ENCODE assay signal across 26 mouse cellular contexts in the genomic region with DNA sequence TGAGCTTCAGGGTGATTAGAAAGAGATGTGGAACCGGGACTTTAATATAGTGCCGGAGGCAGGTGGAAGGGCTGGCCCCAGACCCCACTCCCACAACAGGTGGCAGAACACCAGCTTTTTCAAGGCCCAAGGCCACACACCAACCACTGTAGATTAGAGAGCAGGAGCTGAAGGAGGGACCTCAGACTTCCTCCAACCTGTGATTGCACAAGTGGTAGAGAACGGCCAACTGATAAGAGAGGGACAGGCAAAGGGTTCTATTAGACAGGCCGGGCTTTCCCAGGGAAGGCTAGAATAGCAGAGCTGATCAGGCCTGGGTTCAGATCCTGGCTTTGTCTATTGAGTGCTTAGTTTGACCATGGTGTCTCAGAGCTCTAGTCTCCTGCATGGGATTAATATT. TPM values are rescaled to one million over a fixed set of nuclear protein-coding genes. Genes with fewer than 3 reads are reported as not detected.
DNase-seq lines count a peak whose midpoint lies in the region; ATAC-seq and TF ChIP-seq lines count a peak whose summit lies in the region.
"Had no signal": no experiment of that assay in that cellular context is flagged by ENCODE, and none has a peak within 500 bp of the region (broad histone marks: within the 10 kb centered on the region; RNA-seq: fewer than 3 reads in every experiment).

Gene Cela3b, minus strand, starts transcription at position 39 of the 400 bp plus-strand sequence.

- no peak within 1 kb of the TSS for H3K9ac ChIP-seq in MEL (ENCODE audit: control insufficient read depth, low read depth, low read length, poor library complexity, severe bottlenecking)
- no peak within 1 kb of the TSS for H3K9ac ChIP-seq in intestine, postnatal 0 days (ENCODE audit: low read depth, low read length)
- H3K9ac ChIP-seq in stomach, embryonic 16.5 days (ENCODE audit: low read length), result no peak within 1 kb of the TSS
- H3K9ac ChIP-seq: forebrain, embryonic 15.5 days; heart, embryonic 15.5 days; hindbrain, embryonic 15.5 days; kidney, embryonic 15.5 days; limb, embryonic 12.5 days; liver, embryonic 15.5 days; midbrain, embryonic 13.5 days had no signal

- H3K4me3 ChIP-seq in MEL (ENCODE audit: control insufficient read depth in 1 of 2, insufficient read depth in 1 of 2, low read depth in 2 of 2, low read length in 2 of 2), result no peak within 1 kb of the TSS
- no peak within 1 kb of the TSS for H3K4me3 ChIP-seq in intestine, postnatal 0 days (ENCODE audit: low read depth, low read length)
- no peak within 1 kb of the TSS for H3K4me3 ChIP-seq in stomach, embryonic 16.5 days (replicated peaks; ENCODE audit: low read length)
- H3K4me3 ChIP-seq: forebrain, embryonic 15.5 days; heart, embryonic 15.5 days; hindbrain, embryonic 15.5 days; kidney, embryonic 15.5 days; limb, embryonic 12.5 days; liver, embryonic 15.5 days; midbrain, embryonic 13.5 days had no signal

- 39% methylated on average over 4 of the region's 4 CpGs for WGBS in intestine, postnatal 0 days
- 75% methylated on average over 4 of the region's 4 CpGs for WGBS in stomach, embryonic 16.5 days

- peak in 1 of 2 experiments; percentile 52; a peak in 3 of 4 replicates for TF ChIP-seq EP300 in MEL (IDR thresholded peaks at IDR 0.05; ENCODE audit: low read depth in 1 of 2, low read length in 2 of 2)

- TF ChIP-seq POLR2A in MEL (IDR thresholded peaks at IDR 0.05; ENCODE audit: control insufficient read depth in 1 of 2, insufficient read depth in 1 of 2, low read depth in 1 of 2, low read length in 2 of 2, poor library complexity in 1 of 2), result no peak

- no peaks in the 10 kb centered on the region for H3K27me3 ChIP-seq in MEL (ENCODE audit: control insufficient read depth in 1 of 2, insufficient read depth in 2 of 2, low read length in 2 of 2)
- no peaks in the 10 kb centered on the region for H3K27me3 ChIP-seq in intestine, postnatal 0 days (replicated peaks; ENCODE audit: control insufficient read depth, insufficient read depth, low read length)
- H3K27me3 ChIP-seq in stomach, embryonic 16.5 days (ENCODE audit: control insufficient read depth, insufficient read depth, low read length), result no peaks in the 10 kb centered on the region
- H3K27me3 ChIP-seq: forebrain, embryonic 15.5 days; heart, embryonic 15.5 days; hindbrain, embryonic 15.5 days; kidney, embryonic 15.5 days; limb, embryonic 12.5 days; liver, embryonic 15.5 days; midbrain, embryonic 13.5 days had no signal

- no peaks in the 10 kb centered on the region for H3K36me3 ChIP-seq in MEL (ENCODE audit: control insufficient read depth in 1 of 2, insufficient read depth in 2 of 2, low read length in 2 of 2)
- H3K36me3 ChIP-seq in intestine, postnatal 0 days (ENCODE audit: control insufficient read depth, insufficient read depth), result no peaks in the 10 kb centered on the region
- H3K36me3 ChIP-seq in stomach, embryonic 16.5 days (ENCODE audit: control insufficient read depth, insufficient read depth, low read length), result no peaks in the 10 kb centered on the region
- H3K36me3 ChIP-seq: forebrain, embryonic 15.5 days; heart, embryonic 15.5 days; hindbrain, embryonic 15.5 days; kidney, embryonic 15.5 days; limb, embryonic 12.5 days; liver, embryonic 15.5 days; midbrain, embryonic 13.5 days had no signal

- H3K9me3 ChIP-seq in MEL (replicated peaks; ENCODE audit: insufficient read depth, low read length), result no peaks in the 10 kb centered on the region
- no peaks in the 10 kb centered on the region for H3K9me3 ChIP-seq in intestine, postnatal 0 days (ENCODE audit: control insufficient read depth)
- H3K9me3 ChIP-seq in stomach, embryonic 16.5 days (replicated peaks; ENCODE audit: control insufficient read depth, low read length), result no peaks in the 10 kb centered on the region
- H3K9me3 ChIP-seq: forebrain, embryonic 15.5 days; heart, embryonic 15.5 days; hindbrain, embryonic 15.5 days; kidney, embryonic 15.5 days; limb, embryonic 12.5 days; liver, embryonic 15.5 days; midbrain, embryonic 13.5 days had no signal

- H3K27ac ChIP-seq in MEL (ENCODE audit: control insufficient read depth, low read depth, low read length), result no peak within 1 kb of the TSS
- no peak within 1 kb of the TSS for H3K27ac ChIP-seq in intestine, postnatal 0 days (ENCODE audit: low read depth, low read length)
- no peak within 1 kb of the TSS for H3K27ac ChIP-seq in stomach, embryonic 16.5 days (ENCODE audit: low read length)
- H3K27ac ChIP-seq: forebrain, embryonic 15.5 days; heart, embryonic 15.5 days; hindbrain, embryonic 15.5 days; kidney, embryonic 15.5 days; limb, embryonic 12.5 days; liver, embryonic 15.5 days; midbrain, embryonic 13.5 days had no signal

- no peak within 1 kb of the TSS for H3K4me2 ChIP-seq in intestine, postnatal 0 days (replicated peaks; ENCODE audit: low read depth)
- H3K4me2 ChIP-seq in stomach, embryonic 16.5 days (ENCODE audit: low read depth, low read length), result no peak within 1 kb of the TSS
- H3K4me2 ChIP-seq: forebrain, embryonic 15.5 days; heart, embryonic 15.5 days; hindbrain, embryonic 15.5 days; kidney, embryonic 15.5 days; limb, embryonic 12.5 days; liver, embryonic 15.5 days; midbrain, embryonic 13.5 days had no signal

- no peaks in the 10 kb centered on the region for H3K4me1 ChIP-seq in MEL (ENCODE audit: control insufficient read depth in 1 of 2, insufficient read depth in 2 of 2, low read length in 2 of 2)
- H3K4me1 ChIP-seq in intestine, postnatal 0 days (replicated peaks; ENCODE audit: control insufficient read depth, insufficient read depth, low read length), result no peaks in the 10 kb centered on the region
- H3K4me1 ChIP-seq in stomach, embryonic 16.5 days (ENCODE audit: control insufficient read depth, insufficient read depth, low read length), result no peaks in the 10 kb centered on the region
- H3K4me1 ChIP-seq: forebrain, embryonic 15.5 days; hindbrain, embryonic 15.5 days; kidney, embryonic 15.5 days; limb, embryonic 12.5 days; midbrain, embryonic 13.5 days had no signal

- no peak for TF ChIP-seq RAD21 in MEL (IDR thresholded peaks at IDR 0.05; ENCODE audit: low read depth, low read length)

- DNase-seq in heart, adult 11 months, result peak; percentile 85
- no peak for DNase-seq in heart, adult 8-10 months (ENCODE audit: low spot score)
- peak; percentile 49 for DNase-seq in MEL (ENCODE audit: low read depth, low spot score)
- DNase-seq in lung, postnatal 14 days, result no peak
- DNase-seq in adrenal gland, adult 8-10 months, result no peak
- DNase-seq: adrenal gland, postnatal 10 days; cerebellum, adult 2 months; cerebellum, postnatal 36 days; gastrocnemius, postnatal 10 days; heart, postnatal 36 days; kidney, postnatal 4 days; thymus, postnatal 25 days had no signal

- ATAC-seq in intestine, postnatal 0 days, result peak; percentile 44; the same call in 1 of the 2 replicates
- ATAC-seq in stomach, embryonic 16.5 days (ENCODE audit: insufficient read depth, low FRiP score), result peak; percentile 68; the same call in 1 of the 2 replicates
- ATAC-seq: CD4-positive, CD25-positive, alpha-beta regulatory T cell, adult 4 months; forebrain, embryonic 15.5 days; lung, postnatal 0 days; midbrain, embryonic 13.5 days had no signal

- TF ChIP-seq CTCF in MEL (IDR thresholded peaks at IDR 0.05 in 2 of 3, conservative IDR thresholded peaks at IDR 0.05 in 1 of 3; ENCODE audit: control insufficient read depth in 1 of 3, insufficient read depth in 1 of 3, low read depth in 2 of 3, low read length in 3 of 3, poor library complexity in 1 of 3, severe bottlenecking in 1 of 3), result no peak
- TF ChIP-seq CTCF in intestine, postnatal 0 days (IDR thresholded peaks at IDR 0.05; ENCODE audit: low read depth), result no peak

- H3K79me2 ChIP-seq in MEL (ENCODE audit: control insufficient read depth, insufficient read depth, low read length, poor library complexity), result no peaks in the 10 kb centered on the region

TF ChIP-seq in MEL, 35 proteins besides CTCF, POLR2A, EP300 and RAD21:
- TF ChIP-seq ZNF384 (IDR thresholded peaks at IDR 0.05; ENCODE audit: low read depth, low read length), result no peak
- peak; percentile 36; the same call in 1 of the 2 replicates for TF ChIP-seq TCF12 (IDR thresholded peaks at IDR 0.05; ENCODE audit: low read depth, low read length)
- TF ChIP-seq GATA1 (IDR thresholded peaks at IDR 0.05; ENCODE audit: low read depth, low read length), result peak; percentile 57

RNA-seq across cellular contexts. Expression of gene Cela3b, which starts in this region (rescaled TPM):
- total RNA-seq in heart, adult 8-10 months (2022), result not detected
- total RNA-seq in MEL (2012; rRNA removed), result not detected in 2 replicates
- not detected for polyA plus RNA-seq in MEL (2012; ENCODE audit: insufficient read depth in 1 of 2, insufficient read length in 2 of 2, low read depth in 1 of 2, low replicate concordance in 2 of 2, missing spikeins in 1 of 2)
- polyA plus RNA-seq in intestine, postnatal 0 days (2015; fragmentation: Nextera tagmentation; extraction: Ambion mirVana), result 9.1 and 13.6 TPM in 2 replicates
- polyA plus RNA-seq in stomach, embryonic 16.5 days (2015; fragmentation: Nextera tagmentation; extraction: Ambion mirVana), result 406 and 529 TPM in 2 replicates
- under 1 TPM in 1 of 4 experiments, not detected in 3; 0.42 TPM for total RNA-seq in adrenal gland, adult 8-10 months (2022)
- total RNA-seq: adrenal gland, postnatal 10 days; gastrocnemius, postnatal 10 days; heart, postnatal 36 days; left cerebral cortex, postnatal 14 days; monocyte, adult 5-6 weeks; neutrophil, adult 5-6 weeks had no signal
- polyA plus RNA-seq: CD4-positive, CD25-positive, alpha-beta regulatory T cell, adult 4 months; cerebellum, adult 2 months; forebrain, embryonic 15.5 days; heart, embryonic 15.5 days; hindbrain, embryonic 15.5 days; kidney, embryonic 15.5 days; limb, embryonic 12.5 days; lung, postnatal 0 days; midbrain, embryonic 13.5 days had no signal

Comparison
In these comparisons a context has a peak if more than half of its experiments do, and no peak if none do; other contexts are left out.
1. RNA of gene Cela3b (polyA plus RNA-seq): 406 to 529 TPM in stomach, embryonic 16.5 days; 9.1 to 13.6 TPM in intestine, postnatal 0 days and not detected in MEL; every median in the first group is over 10 times any median in the second.
2. Peak in DNase-seq in MEL; RNA of the gene not detected or under 1 TPM.